Mouse (Mus musculus): ENCODE measurements around the gene Pdcl.

The Pdcl gene

GRCm38 (mm10) chr2:37358633-37359540, at the start of gene Pdcl:
Gene Pdcl, minus strand, starts transcription at chr2:37359332.
- peaks cover 5% of the 10 kb centered on the region; the same call in 1 of the 2 replicates for H3K36me3 ChIP-seq (ENCODE audit: control insufficient read depth, insufficient read depth, low read length, poor library complexity, severe bottlenecking)
- peak; percentile 94 for DNase-seq (ENCODE audit: low read depth, low spot score)
- no peaks in the 10 kb centered on the region for H3K27me3 ChIP-seq (ENCODE audit: control insufficient read depth, insufficient read depth, low read length, poor library complexity, severe bottlenecking)

DNA sequence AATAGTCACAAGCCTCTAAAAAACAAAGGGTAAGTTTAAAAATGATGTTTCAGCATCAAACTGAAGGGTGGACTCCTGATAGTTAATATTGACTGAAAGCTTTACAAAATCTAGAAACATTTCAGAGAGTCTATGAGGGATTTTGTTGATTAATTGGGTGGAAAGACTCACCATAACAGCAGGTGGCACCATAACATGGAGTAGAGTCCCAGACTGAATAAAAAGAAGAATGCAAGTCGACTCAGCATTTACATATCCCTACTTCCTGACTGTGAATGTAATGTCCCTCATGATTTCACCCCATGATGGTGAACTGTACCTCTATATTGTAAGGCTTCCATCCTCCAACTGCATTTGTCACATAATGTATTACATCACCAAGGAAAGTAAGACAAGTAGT, 36.4 kb upstream of the Pdcl start:
- DNase-seq (ENCODE audit: low read depth, low spot score) = peak; percentile 41
- H3K27me3 ChIP-seq (ENCODE audit: control insufficient read depth, insufficient read depth, low read length, poor library complexity, severe bottlenecking) = no peaks in the 10 kb centered on the region
- peaks cover 3% of the 10 kb centered on the region; the same call in 1 of the 2 replicates for H3K36me3 ChIP-seq (ENCODE audit: control insufficient read depth, insufficient read depth, low read length, poor library complexity, severe bottlenecking)

DNA sequence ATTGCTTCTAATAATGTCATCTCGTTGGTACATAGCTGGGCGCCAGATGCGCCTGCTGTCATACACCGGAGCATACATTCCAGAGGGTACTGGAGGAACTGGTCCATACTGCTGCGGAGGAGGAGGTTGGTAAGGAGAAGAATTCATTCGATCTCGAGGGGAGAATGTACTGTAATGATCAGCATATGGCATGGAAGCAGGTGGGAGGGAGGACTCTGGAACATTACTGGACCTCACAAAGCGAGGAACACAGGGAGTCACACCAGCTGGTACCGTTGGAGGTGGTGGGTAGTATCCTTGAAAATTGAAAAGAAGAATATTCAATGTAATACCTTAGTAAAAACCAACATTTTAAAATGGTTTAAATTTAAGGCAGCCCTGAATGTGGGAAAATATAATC, 23.8 kb upstream of the Pdcl start:
- H3K27me3 ChIP-seq (ENCODE audit: control insufficient read depth, insufficient read depth, low read length, poor library complexity, severe bottlenecking) = no peaks in the 10 kb centered on the region
- DNase-seq (ENCODE audit: low read depth, low spot score) = no peak
- peaks cover 7% of the 10 kb centered on the region; the same call in 1 of the 2 replicates for H3K36me3 ChIP-seq (ENCODE audit: control insufficient read depth, insufficient read depth, low read length, poor library complexity, severe bottlenecking)

- Histone ChIP-seq H3K27me3 (ENCODE audit: control insufficient read depth, insufficient read depth, low read length, poor library complexity, severe bottlenecking) (no peaks in the 10 kb centered on the region), H3K36me3 (ENCODE audit: control insufficient read depth, insufficient read depth, low read length, poor library complexity, severe bottlenecking) (peaks cover 5% of the 10 kb centered on the region; the same call in 1 of the 2 replicates)
- DNase-seq (ENCODE audit: low read depth, low spot score) = peak; percentile 82
Measured at GRCm38 (mm10) chr2:37380189-37380588, 21.1 kb upstream of the Pdcl start.

GRCm38 (mm10) chr2:37376018-37376417, 16.9 kb upstream of the Pdcl start:
- Histone ChIP-seq H3K36me3 (ENCODE audit: control insufficient read depth, insufficient read depth, low read length, poor library complexity, severe bottlenecking) (peaks cover 4% of the 10 kb centered on the region; the same call in 1 of the 2 replicates), H3K27me3 (ENCODE audit: control insufficient read depth, insufficient read depth, low read length, poor library complexity, severe bottlenecking) (no peaks in the 10 kb centered on the region)
- no peak for DNase-seq (ENCODE audit: low read depth, low spot score)

DNA sequence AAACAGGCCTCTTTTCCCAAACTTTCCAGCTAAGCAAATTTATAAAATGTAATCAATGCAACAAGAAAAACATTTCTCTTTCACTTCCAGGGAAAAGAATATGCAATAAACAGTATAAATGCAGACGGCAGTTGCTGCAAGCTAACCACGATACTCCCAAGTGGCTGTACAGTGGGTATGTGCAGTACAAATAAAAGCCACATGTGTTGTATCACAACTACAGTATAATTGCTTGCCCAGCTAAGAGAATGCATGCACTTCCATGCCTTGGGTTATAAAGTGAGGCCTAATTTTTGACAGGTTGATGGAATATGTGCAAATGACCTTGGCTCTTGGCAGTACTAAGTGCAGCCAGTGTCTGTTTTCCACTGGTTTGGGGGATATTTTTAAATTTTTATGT, 11.5 kb upstream of the Pdcl start:
- H3K27me3 ChIP-seq (ENCODE audit: control insufficient read depth, insufficient read depth, low read length, poor library complexity, severe bottlenecking) = no peaks in the 10 kb centered on the region
- 0 out of 2 replicates have a peak, but pooled peaks cover 2% of the 10 kb centered on the region for H3K36me3 ChIP-seq (ENCODE audit: control insufficient read depth, insufficient read depth, low read length, poor library complexity, severe bottlenecking)
- DNase-seq (ENCODE audit: low read depth, low spot score) = no peak

DNA sequence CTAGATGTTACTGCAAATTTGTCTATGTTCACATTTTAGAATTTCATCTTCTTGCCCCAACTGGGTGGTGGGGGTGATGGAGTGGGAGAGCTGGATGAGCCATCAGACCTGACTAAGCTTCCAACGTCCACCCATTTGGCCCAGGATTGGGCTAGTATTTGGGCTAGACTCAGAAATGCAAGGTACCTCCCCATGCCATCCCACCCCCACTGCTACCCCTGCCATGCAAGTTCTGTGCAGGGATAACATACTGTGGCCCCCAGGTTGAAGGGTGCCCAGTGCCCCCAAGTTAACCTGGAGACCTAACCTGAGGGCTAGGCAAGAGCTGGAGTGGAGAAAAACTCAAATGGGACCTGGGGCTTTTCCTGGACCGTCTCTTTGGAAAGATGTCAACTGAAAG, 776 bp upstream of the Pdcl start:
- H3K27me3 ChIP-seq (ENCODE audit: control insufficient read depth, insufficient read depth, low read length, poor library complexity, severe bottlenecking) = no peaks in the 10 kb centered on the region
- DNase-seq (ENCODE audit: low read depth, low spot score) = no peak
- peaks cover 3% of the 10 kb centered on the region; the same call in 1 of the 2 replicates for H3K36me3 ChIP-seq (ENCODE audit: control insufficient read depth, insufficient read depth, low read length, poor library complexity, severe bottlenecking)

GRCm38 (mm10) chr2:37355571-37355970, 3.6 kb downstream of the Pdcl start:
- Histone ChIP-seq H3K27me3 (ENCODE audit: control insufficient read depth, insufficient read depth, low read length, poor library complexity, severe bottlenecking) (no peaks in the 10 kb centered on the region), H3K36me3 (ENCODE audit: control insufficient read depth, insufficient read depth, low read length, poor library complexity, severe bottlenecking) (peaks cover 16% of the 10 kb centered on the region)
- DNase-seq (ENCODE audit: low read depth, low spot score) = no peak

GRCm38 (mm10) chr2:37351671-37352070, 7.5 kb downstream of the Pdcl start:
- Histone ChIP-seq H3K36me3 (ENCODE audit: control insufficient read depth, insufficient read depth, low read length, poor library complexity, severe bottlenecking) (peaks cover 16% of the 10 kb centered on the region), H3K27me3 (ENCODE audit: control insufficient read depth, insufficient read depth, low read length, poor library complexity, severe bottlenecking) (no peaks in the 10 kb centered on the region)
- no peak for DNase-seq (ENCODE audit: low read depth, low spot score)

GRCm38 (mm10) chr2:37338497-37339187, 20.5 kb downstream of the Pdcl start:
- peak; percentile 33 for DNase-seq (ENCODE audit: low read depth, low spot score)
- Histone ChIP-seq H3K36me3 (ENCODE audit: control insufficient read depth, insufficient read depth, low read length, poor library complexity, severe bottlenecking) (no peaks in the 10 kb centered on the region), H3K27me3 (ENCODE audit: control insufficient read depth, insufficient read depth, low read length, poor library complexity, severe bottlenecking) (no peaks in the 10 kb centered on the region)

GRCm38 (mm10) chr2:37333321-37333720, 25.8 kb downstream of the Pdcl start:
- Histone ChIP-seq H3K36me3 (ENCODE audit: control insufficient read depth, insufficient read depth, low read length, poor library complexity, severe bottlenecking) (no peaks in the 10 kb centered on the region), H3K27me3 (ENCODE audit: control insufficient read depth, insufficient read depth, low read length, poor library complexity, severe bottlenecking) (no peaks in the 10 kb centered on the region)
- no peak for DNase-seq (ENCODE audit: low read depth, low spot score)

DNA sequence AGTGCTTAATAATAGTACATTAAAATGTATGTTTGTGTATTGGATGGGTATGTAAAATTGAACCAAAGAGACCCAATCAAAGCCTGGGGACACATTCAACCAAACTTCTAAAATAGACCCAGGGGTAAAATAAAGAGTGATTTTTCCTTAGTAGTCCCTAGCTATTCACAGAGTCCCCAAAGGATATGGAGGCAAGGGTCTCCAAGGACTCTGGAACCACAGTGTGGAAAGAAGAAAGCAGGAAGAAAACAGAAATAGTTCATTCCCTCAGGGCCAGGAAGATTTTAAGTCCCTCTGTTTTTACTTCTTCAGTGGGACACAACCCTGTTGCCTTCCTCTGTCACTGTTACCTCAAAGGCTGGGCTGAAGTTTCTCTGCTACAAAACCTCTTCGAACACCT, 32.9 kb downstream of the Pdcl start, which contains the start of gene Olfr368:
Gene Olfr368, plus strand, starts transcription at position 301 of the 400 bp plus-strand sequence.
- Histone ChIP-seq H3K27me3 (ENCODE audit: control insufficient read depth, insufficient read depth, low read length, poor library complexity, severe bottlenecking) (no peaks in the 10 kb centered on the region), H3K36me3 (ENCODE audit: control insufficient read depth, insufficient read depth, low read length, poor library complexity, severe bottlenecking) (no peaks in the 10 kb centered on the region)
- no peak for DNase-seq (ENCODE audit: low read depth, low spot score)
